Mouse (Mus musculus): ENCODE results near the gene Ttc30b. TPM values are rescaled to one million over a fixed set of nuclear protein-coding genes. Genes with fewer than 3 reads are reported as not detected.
"Not testable (repeated sequence)": the region's sequence is repeated elsewhere in the genome, so short reads cannot be mapped to it uniquely, and the experiment has no call there.

The Ttc30b gene
- polyA plus RNA-seq, 1 experiment from 2014 or later, result 6.7 TPM

DNA sequence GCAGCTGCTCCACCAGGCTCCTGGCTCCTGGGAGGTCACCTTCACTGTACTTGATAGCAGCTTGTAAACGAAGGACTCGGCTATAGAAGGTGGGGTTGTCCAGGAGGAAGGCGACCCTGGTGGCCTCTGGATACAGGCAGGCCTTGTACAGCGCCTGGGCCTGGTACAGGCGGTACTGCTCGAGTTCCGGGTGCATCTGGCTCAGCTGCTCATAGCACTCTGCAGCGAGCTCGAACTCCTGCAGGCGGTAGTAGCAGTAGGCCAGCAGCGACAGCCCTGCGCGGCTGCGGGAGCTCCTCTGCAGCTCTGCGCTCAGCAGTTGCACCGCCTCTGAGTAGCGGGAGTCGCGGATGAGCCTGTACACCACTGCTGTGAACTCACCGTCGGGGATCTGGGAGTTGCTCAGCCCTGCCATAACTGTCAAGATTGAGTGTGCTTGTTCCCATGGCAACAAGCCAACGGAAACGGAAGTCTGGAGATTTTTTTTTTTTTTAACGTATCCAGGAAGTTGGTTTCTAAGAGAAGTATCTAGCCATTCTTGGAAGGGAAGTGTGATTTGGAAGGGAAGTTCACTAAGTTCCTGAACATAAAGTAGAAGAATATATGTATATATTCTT lies 39.5 kb upstream of the Ttc30b start, which contains the start of gene Ttc30a2:
Ttc30a2 (minus strand) TSS at position 419 of the 617 bp plus-strand sequence.
- not testable (repeated sequence) for H3K4me2 ChIP-seq (replicated peaks; ENCODE audit: low read depth); H3K9ac ChIP-seq (ENCODE audit: low read depth, low read length); H3K27me3 ChIP-seq (replicated peaks; ENCODE audit: control insufficient read depth, insufficient read depth, low read length); H3K9me3 ChIP-seq (ENCODE audit: control insufficient read depth); H3K4me3 ChIP-seq (ENCODE audit: low read depth, low read length); H3K4me1 ChIP-seq (replicated peaks; ENCODE audit: control insufficient read depth, insufficient read depth, low read length); H3K27ac ChIP-seq (ENCODE audit: low read depth, low read length); H3K36me3 ChIP-seq (ENCODE audit: control insufficient read depth, insufficient read depth)
- WGBS, result 34% methylated on average over 21 of the region's 24 CpGs
- peak; percentile 44; the same call in 1 of the 2 replicates for ATAC-seq

- not testable (repeated sequence) for H3K36me3 ChIP-seq (ENCODE audit: control insufficient read depth, insufficient read depth); H3K9ac ChIP-seq (ENCODE audit: low read depth, low read length); ATAC-seq; H3K4me1 ChIP-seq (replicated peaks; ENCODE audit: control insufficient read depth, insufficient read depth, low read length); H3K4me2 ChIP-seq (replicated peaks; ENCODE audit: low read depth); H3K9me3 ChIP-seq (ENCODE audit: control insufficient read depth); H3K27me3 ChIP-seq (replicated peaks; ENCODE audit: control insufficient read depth, insufficient read depth, low read length); H3K27ac ChIP-seq (ENCODE audit: low read depth, low read length); H3K4me3 ChIP-seq (ENCODE audit: low read depth, low read length)
- 78% methylated on average over 2 of the region's 2 CpGs for WGBS
These were observed 37.7 kb upstream of the Ttc30b start for GRCm38 (mm10) chr2:75976070-75976469.

DNA sequence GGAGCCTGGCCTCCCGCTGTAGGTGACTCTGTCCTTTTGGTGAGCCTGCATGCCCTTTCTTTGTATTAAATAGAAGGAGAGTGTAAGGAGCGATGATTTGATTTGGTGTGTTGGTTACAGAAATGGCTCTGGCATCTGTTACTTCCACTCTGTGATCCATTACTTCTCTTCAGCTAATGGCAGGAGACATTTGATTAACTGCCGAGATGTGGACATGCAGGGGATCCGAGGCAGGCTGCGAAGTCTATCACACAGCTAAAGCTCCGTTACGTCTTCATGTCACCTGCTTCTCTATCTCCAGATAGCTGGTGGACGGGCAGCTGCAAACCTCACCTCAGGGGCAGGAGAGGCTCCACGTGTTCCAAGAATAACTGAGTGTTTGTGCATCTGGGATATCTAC lies 35.7 kb upstream of the Ttc30b start:
- Histone ChIP-seq H3K9ac (ENCODE audit: low read depth, low read length) (no peak overlapping the region), H3K27ac (ENCODE audit: low read depth, low read length) (no peak overlapping the region), H3K9me3 (ENCODE audit: control insufficient read depth) (no peaks in the 10 kb centered on the region), H3K4me3 (ENCODE audit: low read depth, low read length) (no peak overlapping the region), H3K4me2 (replicated peaks; ENCODE audit: low read depth) (no peak overlapping the region), H3K36me3 (ENCODE audit: control insufficient read depth, insufficient read depth) (no peaks in the 10 kb centered on the region), H3K4me1 (replicated peaks; ENCODE audit: control insufficient read depth, insufficient read depth, low read length) (no peaks in the 10 kb centered on the region), H3K27me3 (replicated peaks; ENCODE audit: control insufficient read depth, insufficient read depth, low read length) (no peaks in the 10 kb centered on the region)
- WGBS, result 71% methylated on average over 9 of the region's 9 CpGs
- ATAC-seq, result no peak
- no peak for TF ChIP-seq CTCF (IDR thresholded peaks at IDR 0.05; ENCODE audit: low read depth)

GRCm38 (mm10) chr2:75964972-75965371 lies 26.6 kb upstream of the Ttc30b start:
- TF ChIP-seq CTCF (IDR thresholded peaks at IDR 0.05; ENCODE audit: low read depth), result peak; percentile 77
- no peak for ATAC-seq
- H3K27me3 ChIP-seq (replicated peaks; ENCODE audit: control insufficient read depth, insufficient read depth, low read length), result no peaks in the 10 kb centered on the region
- H3K27ac ChIP-seq (ENCODE audit: low read depth, low read length), result no peak overlapping the region
- peak overlapping the region; percentile 60 for H3K4me2 ChIP-seq (replicated peaks; ENCODE audit: low read depth)
- no peaks in the 10 kb centered on the region for H3K4me1 ChIP-seq (replicated peaks; ENCODE audit: control insufficient read depth, insufficient read depth, low read length)
- no peak overlapping the region for H3K9ac ChIP-seq (ENCODE audit: low read depth, low read length)
- H3K36me3 ChIP-seq (ENCODE audit: control insufficient read depth, insufficient read depth), result no peaks in the 10 kb centered on the region
- peak overlapping the region; percentile 13; the same call in 1 of the 2 replicates for H3K4me3 ChIP-seq (ENCODE audit: low read depth, low read length)
- H3K9me3 ChIP-seq (ENCODE audit: control insufficient read depth), result no peaks in the 10 kb centered on the region
- WGBS, result 20% methylated on average over 5 of the region's 5 CpGs

DNA sequence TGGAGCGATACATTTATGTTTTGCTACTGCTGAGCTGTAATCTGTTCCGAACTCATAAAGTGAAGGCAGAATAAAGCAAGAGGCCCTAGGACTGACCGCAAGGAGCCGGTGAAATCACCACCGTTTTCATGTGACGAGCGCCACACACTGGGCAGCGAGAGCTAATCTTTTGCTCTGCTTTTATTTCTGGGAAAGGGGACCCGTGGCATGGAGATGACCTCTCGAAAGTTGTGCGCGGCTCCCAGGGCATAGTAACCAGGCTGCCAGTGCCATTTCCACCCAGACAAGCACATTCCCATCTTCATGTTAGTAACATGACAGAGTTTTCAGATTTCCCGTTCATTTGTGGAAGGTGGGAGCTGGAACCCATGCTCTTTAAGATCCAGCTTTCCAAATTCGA lies 26.1 kb upstream of the Ttc30b start:
- Histone ChIP-seq H3K9ac (ENCODE audit: low read depth, low read length) (no peak overlapping the region), H3K4me2 (replicated peaks; ENCODE audit: low read depth) (peak overlapping the region; percentile 60), H3K27ac (ENCODE audit: low read depth, low read length) (no peak overlapping the region), H3K9me3 (ENCODE audit: control insufficient read depth) (no peaks in the 10 kb centered on the region), H3K4me3 (ENCODE audit: low read depth, low read length) (peak overlapping the region; percentile 13; the same call in 1 of the 2 replicates), H3K27me3 (replicated peaks; ENCODE audit: control insufficient read depth, insufficient read depth, low read length) (no peaks in the 10 kb centered on the region), H3K4me1 (replicated peaks; ENCODE audit: control insufficient read depth, insufficient read depth, low read length) (no peaks in the 10 kb centered on the region), H3K36me3 (ENCODE audit: control insufficient read depth, insufficient read depth) (no peaks in the 10 kb centered on the region)
- ATAC-seq, result peak; percentile 39; the same call in 1 of the 2 replicates
- peak; percentile 75 for TF ChIP-seq CTCF (IDR thresholded peaks at IDR 0.05; ENCODE audit: low read depth)
- 15% methylated on average over 14 of the region's 14 CpGs for WGBS

- H3K4me3 ChIP-seq (ENCODE audit: low read depth, low read length), result no peak overlapping the region
- no peak for TF ChIP-seq CTCF (IDR thresholded peaks at IDR 0.05; ENCODE audit: low read depth)
- peak overlapping the region; percentile 60; the same call in 1 of the 2 replicates for H3K4me2 ChIP-seq (replicated peaks; ENCODE audit: low read depth)
- no peak overlapping the region for H3K9ac ChIP-seq (ENCODE audit: low read depth, low read length)
- H3K27me3 ChIP-seq (replicated peaks; ENCODE audit: control insufficient read depth, insufficient read depth, low read length), result no peaks in the 10 kb centered on the region
- H3K9me3 ChIP-seq (ENCODE audit: control insufficient read depth), result no peaks in the 10 kb centered on the region
- H3K27ac ChIP-seq (ENCODE audit: low read depth, low read length), result no peak overlapping the region
- WGBS, result 67% methylated on average over 5 of the region's 5 CpGs
- H3K36me3 ChIP-seq (ENCODE audit: control insufficient read depth, insufficient read depth), result no peaks in the 10 kb centered on the region
- no peaks in the 10 kb centered on the region for H3K4me1 ChIP-seq (replicated peaks; ENCODE audit: control insufficient read depth, insufficient read depth, low read length)
- no peak for ATAC-seq
These were observed 25.7 kb upstream of the Ttc30b start for GRCm38 (mm10) chr2:75964051-75964450.
